Mouse (Mus musculus): ENCODE data around the gene Ppp1r3a. TPM values are rescaled to one million over a fixed set of nuclear protein-coding genes. Genes with fewer than 3 reads are reported as not detected.
"Not testable (repeated sequence)": the region's sequence is repeated elsewhere in the genome, so short reads cannot be mapped to it uniquely, and the experiment has no call there.

The Ppp1r3a gene
- polyA plus RNA-seq, 1 experiment from 2014 or later = 0.13 TPM

GRCm38 (mm10) chr6:14731011-14731410 lies 24.1 kb downstream of the Ppp1r3a start:
- H3K27me3 ChIP-seq (ENCODE audit: control insufficient read depth, insufficient read depth, low read depth, low read length) = no peaks in the 10 kb centered on the region
- no peaks in the 10 kb centered on the region for H3K9me3 ChIP-seq (replicated peaks; ENCODE audit: control insufficient read depth, low read length)
- 54% methylated on average over 5 of the region's 5 CpGs for WGBS (ENCODE audit: insufficient replicate concordance)
- no peaks in the 10 kb centered on the region for H3K36me3 ChIP-seq (ENCODE audit: control insufficient read depth, insufficient read depth)
- H3K9ac ChIP-seq (ENCODE audit: low read depth, low read length) = no peak overlapping the region
- H3K4me2 ChIP-seq (ENCODE audit: low read depth, low read length) = no peak overlapping the region
- H3K27ac ChIP-seq (ENCODE audit: low read length) = no peak overlapping the region
- H3K4me3 ChIP-seq (ENCODE audit: low read depth, low read length) = no peak overlapping the region
- H3K4me1 ChIP-seq (ENCODE audit: control insufficient read depth, low read depth, low read length) = no peaks in the 10 kb centered on the region
- ATAC-seq (ENCODE audit: low read depth) = no peak

DNA sequence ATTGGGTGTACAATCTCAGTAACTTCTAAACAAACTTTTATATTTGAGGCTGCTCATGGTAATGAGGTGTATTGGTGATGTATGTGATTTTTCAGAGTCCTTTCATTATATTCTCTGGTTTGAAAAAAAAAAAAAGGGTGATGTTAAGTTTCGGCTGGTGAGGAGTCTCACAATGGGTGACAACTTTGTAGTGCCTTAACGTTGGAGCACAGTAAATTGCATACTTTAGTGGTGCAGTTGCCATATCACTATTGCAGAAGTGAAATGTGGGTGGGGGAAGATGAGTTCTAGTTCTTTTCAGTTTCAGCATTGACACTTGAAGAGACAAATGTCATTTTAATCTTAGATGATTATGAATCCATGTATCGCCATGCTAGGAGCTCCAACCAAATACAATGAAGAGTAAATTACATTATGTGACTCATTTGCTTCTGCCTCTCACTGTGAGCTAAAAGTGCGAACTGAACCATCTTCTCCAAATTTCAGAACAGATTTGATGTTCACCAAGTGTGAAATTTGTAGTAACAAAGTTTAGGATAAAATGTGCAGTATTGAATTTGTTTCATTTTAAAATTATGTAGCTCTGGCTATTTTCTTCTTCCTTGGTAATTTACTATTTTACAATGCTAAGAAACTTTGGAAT lies 34.2 kb downstream of the Ppp1r3a start:
- no peaks in the 10 kb centered on the region for H3K9me3 ChIP-seq (replicated peaks; ENCODE audit: control insufficient read depth, low read length)
- no peaks in the 10 kb centered on the region for H3K4me1 ChIP-seq (ENCODE audit: control insufficient read depth, low read depth, low read length)
- no peaks in the 10 kb centered on the region for H3K27me3 ChIP-seq (ENCODE audit: control insufficient read depth, insufficient read depth, low read depth, low read length)
- 55% methylated on average over 4 of the region's 4 CpGs for WGBS (ENCODE audit: insufficient replicate concordance)
- no peak for ATAC-seq (ENCODE audit: low read depth)
- no peak overlapping the region for H3K27ac ChIP-seq (ENCODE audit: low read length)
- H3K9ac ChIP-seq (ENCODE audit: low read depth, low read length) = no peak overlapping the region
- H3K4me3 ChIP-seq (ENCODE audit: low read depth, low read length) = no peak overlapping the region
- no peak overlapping the region for H3K4me2 ChIP-seq (ENCODE audit: low read depth, low read length)
- no peaks in the 10 kb centered on the region for H3K36me3 ChIP-seq (ENCODE audit: control insufficient read depth, insufficient read depth)

DNA sequence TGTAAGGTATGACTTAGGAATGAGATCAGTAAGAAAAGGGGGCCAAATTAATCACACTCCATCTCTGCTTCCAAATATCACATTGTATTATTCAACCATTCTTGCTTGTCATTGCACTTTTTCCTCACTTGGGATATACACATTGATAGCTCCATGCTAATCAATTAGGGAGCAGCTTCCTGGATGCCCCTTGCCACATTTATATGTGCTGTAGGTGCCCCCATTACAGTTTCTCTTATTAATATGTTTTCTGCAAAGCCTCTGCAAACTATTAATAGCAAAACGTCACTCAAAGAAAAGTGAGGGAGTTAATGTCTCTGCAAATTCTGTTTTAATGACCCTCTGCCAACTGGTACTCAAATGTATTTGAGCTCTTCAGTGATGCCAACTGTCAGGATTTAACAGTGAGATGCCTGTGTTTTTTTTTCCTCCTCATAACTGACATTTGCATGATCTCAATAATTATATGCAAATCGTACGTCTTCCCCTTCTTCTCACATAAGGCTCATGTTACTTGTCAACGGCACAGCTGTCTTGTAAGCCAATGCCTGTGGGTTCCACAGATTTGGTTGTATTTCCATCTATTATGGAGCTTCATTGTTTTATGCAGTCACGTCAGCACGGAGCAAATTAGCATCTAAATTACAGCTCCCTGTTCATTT lies 34.8 kb downstream of the Ppp1r3a start:
- H3K9ac ChIP-seq (ENCODE audit: low read depth, low read length) = no peak overlapping the region
- no peak overlapping the region for H3K27ac ChIP-seq (ENCODE audit: low read length)
- no peaks in the 10 kb centered on the region for H3K4me1 ChIP-seq (ENCODE audit: control insufficient read depth, low read depth, low read length)
- 65% methylated on average over 6 of the region's 6 CpGs for WGBS (ENCODE audit: insufficient replicate concordance)
- no peak overlapping the region for H3K4me2 ChIP-seq (ENCODE audit: low read depth, low read length)
- H3K4me3 ChIP-seq (ENCODE audit: low read depth, low read length) = no peak overlapping the region
- no peaks in the 10 kb centered on the region for H3K9me3 ChIP-seq (replicated peaks; ENCODE audit: control insufficient read depth, low read length)
- H3K27me3 ChIP-seq (ENCODE audit: control insufficient read depth, insufficient read depth, low read depth, low read length) = no peaks in the 10 kb centered on the region
- no peaks in the 10 kb centered on the region for H3K36me3 ChIP-seq (ENCODE audit: control insufficient read depth, insufficient read depth)
- no peak for ATAC-seq (ENCODE audit: low read depth)

- ATAC-seq (ENCODE audit: low read depth) = no peak
- H3K27me3 ChIP-seq (ENCODE audit: control insufficient read depth, insufficient read depth, low read depth, low read length) = no peaks in the 10 kb centered on the region
- H3K4me1 ChIP-seq (ENCODE audit: control insufficient read depth, low read depth, low read length) = no peaks in the 10 kb centered on the region
- H3K9me3 ChIP-seq (replicated peaks; ENCODE audit: control insufficient read depth, low read length) = no peaks in the 10 kb centered on the region
- no peak overlapping the region for H3K4me2 ChIP-seq (ENCODE audit: low read depth, low read length)
- no peaks in the 10 kb centered on the region for H3K36me3 ChIP-seq (ENCODE audit: control insufficient read depth, insufficient read depth)
- 61% methylated on average over 4 of the region's 4 CpGs for WGBS (ENCODE audit: insufficient replicate concordance)
- H3K4me3 ChIP-seq (ENCODE audit: low read depth, low read length) = no peak overlapping the region
- H3K9ac ChIP-seq (ENCODE audit: low read depth, low read length) = no peak overlapping the region
- H3K27ac ChIP-seq (ENCODE audit: low read length) = no peak overlapping the region
Measured at GRCm38 (mm10) chr6:14715129-14715989, 39.7 kb downstream of the Ppp1r3a start.

DNA sequence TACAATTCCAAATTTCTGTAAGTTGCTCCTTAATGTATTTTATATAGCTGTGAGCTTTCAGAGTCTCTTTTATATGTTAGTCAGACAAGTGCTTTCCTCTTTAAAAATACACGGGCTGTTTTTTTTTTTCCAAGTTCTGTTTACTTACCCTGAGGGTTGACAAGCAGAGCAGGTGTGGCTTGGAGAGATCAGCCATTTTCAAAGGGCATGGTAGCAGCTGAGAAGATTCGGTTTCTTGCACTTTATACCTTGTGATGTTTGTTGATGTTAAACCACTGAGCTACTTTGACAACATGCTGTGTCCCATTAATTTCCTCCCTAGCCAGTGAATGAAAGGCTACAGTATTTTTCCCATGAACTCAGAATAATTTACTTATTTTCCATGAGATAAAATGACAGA lies 42.9 kb downstream of the Ppp1r3a start:
- Histone ChIP-seq H3K36me3 (ENCODE audit: control insufficient read depth, insufficient read depth) (no peaks in the 10 kb centered on the region), H3K4me2 (ENCODE audit: low read depth, low read length) (no peak overlapping the region), H3K27me3 (ENCODE audit: control insufficient read depth, insufficient read depth, low read depth, low read length) (no peaks in the 10 kb centered on the region), H3K9me3 (replicated peaks; ENCODE audit: control insufficient read depth, low read length) (no peaks in the 10 kb centered on the region), H3K9ac (ENCODE audit: low read depth, low read length) (no peak overlapping the region), H3K4me1 (ENCODE audit: control insufficient read depth, low read depth, low read length) (no peaks in the 10 kb centered on the region), H3K4me3 (ENCODE audit: low read depth, low read length) (no peak overlapping the region), H3K27ac (ENCODE audit: low read length) (no peak overlapping the region)
- 22% methylated on average over 2 of the region's 2 CpGs for WGBS (ENCODE audit: insufficient replicate concordance)
- no peak for ATAC-seq (ENCODE audit: low read depth)

DNA sequence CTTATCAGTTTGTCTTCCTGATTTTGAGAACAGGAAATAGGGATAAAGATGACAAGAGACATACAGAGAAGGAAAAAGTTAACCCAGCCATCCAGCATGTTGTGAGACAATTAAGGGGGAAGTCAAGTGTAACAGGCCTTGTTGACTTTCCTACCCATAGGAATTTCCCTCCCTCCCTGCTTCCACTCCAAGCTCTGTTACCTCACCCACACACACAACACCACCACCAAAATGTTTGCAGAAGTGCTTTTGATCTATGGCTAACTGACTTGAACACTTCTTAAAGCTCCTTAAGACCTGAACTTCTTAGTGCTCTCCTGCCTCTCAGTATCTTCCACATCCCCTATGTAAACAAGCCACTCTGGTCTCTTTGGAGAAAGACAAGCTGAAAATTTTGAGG lies 55.0 kb downstream of the Ppp1r3a start:
- Histone ChIP-seq H3K4me3 (ENCODE audit: low read depth, low read length) (no peak overlapping the region), H3K27ac (ENCODE audit: low read length) (no peak overlapping the region), H3K4me1 (ENCODE audit: control insufficient read depth, low read depth, low read length) (no peaks in the 10 kb centered on the region), H3K9me3 (replicated peaks; ENCODE audit: control insufficient read depth, low read length) (no peaks in the 10 kb centered on the region), H3K36me3 (ENCODE audit: control insufficient read depth, insufficient read depth) (no peaks in the 10 kb centered on the region), H3K27me3 (ENCODE audit: control insufficient read depth, insufficient read depth, low read depth, low read length) (no peaks in the 10 kb centered on the region), H3K4me2 (ENCODE audit: low read depth, low read length) (no peak overlapping the region), H3K9ac (ENCODE audit: low read depth, low read length) (no peak overlapping the region)
- ATAC-seq (ENCODE audit: low read depth) = no peak

DNA sequence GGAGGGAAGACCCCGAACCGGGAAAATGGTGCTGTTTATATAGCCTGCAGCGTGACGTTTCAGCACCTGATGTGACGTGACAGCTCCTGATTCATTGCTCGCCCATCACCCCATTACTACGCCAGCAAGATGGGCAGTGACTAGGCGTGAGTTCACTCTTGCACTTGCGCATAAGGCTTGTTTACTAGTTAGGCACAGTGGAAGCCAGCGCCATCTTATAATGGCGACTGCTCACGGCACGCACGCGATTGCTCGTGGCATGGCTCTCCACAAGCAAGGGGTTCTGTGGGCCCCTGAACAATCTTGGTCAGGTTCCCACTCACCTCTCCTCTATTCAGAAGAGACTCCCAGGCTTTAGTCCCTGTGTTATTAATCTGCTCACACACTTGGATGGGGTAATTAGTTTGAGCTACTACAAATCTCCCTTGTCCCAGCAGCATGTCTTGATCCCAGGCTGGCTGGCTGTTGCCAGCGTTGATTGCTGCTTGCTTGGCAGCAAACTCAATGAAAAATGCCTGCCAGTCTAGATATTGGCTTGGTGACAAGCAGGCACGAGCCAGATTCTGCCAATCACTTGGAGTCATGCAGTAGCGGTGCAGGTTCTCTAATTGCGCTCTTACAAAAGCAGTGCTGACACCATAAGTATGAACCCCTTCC lies 75.7 kb downstream of the Ppp1r3a start:
- 81% methylated on average over 20 of the region's 20 CpGs for WGBS (ENCODE audit: insufficient replicate concordance)
- H3K36me3 ChIP-seq (ENCODE audit: control insufficient read depth, insufficient read depth); H3K27me3 ChIP-seq (ENCODE audit: control insufficient read depth, insufficient read depth, low read depth, low read length); H3K4me2 ChIP-seq (ENCODE audit: low read depth, low read length); H3K4me3 ChIP-seq (ENCODE audit: low read depth, low read length); H3K9me3 ChIP-seq (replicated peaks; ENCODE audit: control insufficient read depth, low read length); H3K4me1 ChIP-seq (ENCODE audit: control insufficient read depth, low read depth, low read length); H3K9ac ChIP-seq (ENCODE audit: low read depth, low read length); H3K27ac ChIP-seq (ENCODE audit: low read length); ATAC-seq (ENCODE audit: low read depth): not testable (repeated sequence)

DNA sequence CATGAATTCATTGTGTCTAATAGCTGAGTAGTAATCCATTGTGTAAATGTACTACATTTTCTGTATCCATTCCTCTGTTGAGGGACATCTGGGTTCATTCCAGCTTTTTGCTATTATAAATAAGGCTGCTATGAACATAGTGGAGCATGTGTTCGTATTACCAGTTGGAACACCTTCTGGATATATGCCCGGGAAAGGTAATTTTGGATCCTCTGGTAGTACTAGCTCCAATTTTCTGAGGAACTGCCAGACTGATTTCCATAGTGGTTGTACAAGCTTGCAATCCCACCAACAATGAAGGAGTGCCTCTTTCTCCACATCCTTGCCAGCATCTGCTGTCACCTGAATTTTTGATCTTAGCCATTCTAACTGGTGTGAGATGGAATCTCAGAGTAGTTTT lies 86.1 kb downstream of the Ppp1r3a start:
- H3K4me1 ChIP-seq (ENCODE audit: control insufficient read depth, low read depth, low read length); H3K27ac ChIP-seq (ENCODE audit: low read length); H3K36me3 ChIP-seq (ENCODE audit: control insufficient read depth, insufficient read depth); H3K9ac ChIP-seq (ENCODE audit: low read depth, low read length); H3K4me2 ChIP-seq (ENCODE audit: low read depth, low read length); H3K27me3 ChIP-seq (ENCODE audit: control insufficient read depth, insufficient read depth, low read depth, low read length); ATAC-seq (ENCODE audit: low read depth); H3K4me3 ChIP-seq (ENCODE audit: low read depth, low read length); H3K9me3 ChIP-seq (replicated peaks; ENCODE audit: control insufficient read depth, low read length): not testable (repeated sequence)
- WGBS (ENCODE audit: insufficient replicate concordance) = 44% methylated on average over 2 of the region's 2 CpGs

Measured in liver, embryonic 16.5 days (tissue).